Mouse (Mus musculus) CH12.LX (cell line): Measurements from ENCODE around the gene Ablim1. TPM values are rescaled to one million over a fixed set of nuclear protein-coding genes. Genes with fewer than 3 reads are reported as not detected.

ENCODE experiments used
- DNase-seq: peaks from one replicate; pipeline ENCODE4 v3.0.0-alpha.2; 2013; ENCODE audit errors: extremely low read depth
- H3K27ac ChIP-seq: 2 replicates; pipeline ENCODE4 v1.5.1; 2012; ENCODE audit warnings: low read depth, mild to moderate bottlenecking, control low read depth, moderate library complexity; ENCODE audit not compliant: insufficient read depth
- H3K27me3 ChIP-seq: replicated peaks from 2 replicates; pipeline ENCODE3; 2012; ENCODE audit warnings: inconsistent platforms
- H3K36me3 ChIP-seq, 2 experiments: replicated peaks in 1 of 2; 2 replicates each; pipeline versions ENCODE3 to v1.6.1; 2012; ENCODE audit warnings: inconsistent platforms in 1 of 2, low read length in 1 of 2, mild to moderate bottlenecking in 1 of 2, mixed read lengths in 1 of 2, moderate library complexity in 1 of 2; ENCODE audit not compliant: control insufficient read depth in 1 of 2, insufficient read depth in 1 of 2
- H3K4me1 ChIP-seq, 2 experiments: 2 replicates each; pipeline ENCODE4 v1.6.1; 2012; ENCODE audit warnings: inconsistent platforms in 1 of 2, moderate library complexity in 1 of 2; ENCODE audit not compliant: insufficient read depth in 2 of 2, control insufficient read depth in 1 of 2
- H3K4me2 ChIP-seq: 2 replicates; pipeline ENCODE4 v1.6.1; 2012; ENCODE audit warnings: low read depth, mild to moderate bottlenecking, control low read depth; ENCODE audit not compliant: poor library complexity, insufficient read depth, severe bottlenecking
- H3K4me3 ChIP-seq, 3 experiments: fragments of 150-350 bp in 1 of 3; sonication (generic) in 1 of 3; replicated peaks in 1 of 3; 2 replicates each; pipeline versions ENCODE3 to v1.5.1; 2011 to 2012; ENCODE audit warnings: low read depth in 2 of 3, low read length in 2 of 3, mild to moderate bottlenecking in 2 of 3, moderate library complexity in 2 of 3, control low read depth in 1 of 3, improper control_type of control experiment in 1 of 3, inconsistent platforms in 1 of 3, mixed read lengths in 1 of 3; ENCODE audit not compliant: poor library complexity in 1 of 3
- H3K79me2 ChIP-seq: replicated peaks from 2 replicates; pipeline ENCODE4 v1.6.1; 2012; ENCODE audit warnings: mild to moderate bottlenecking, moderate library complexity; ENCODE audit not compliant: control insufficient read depth, poor library complexity, insufficient read depth, severe bottlenecking; ENCODE audit errors: extremely low read depth
- H3K9ac ChIP-seq: 2 replicates; pipeline ENCODE4 v1.6.1; 2012; ENCODE audit warnings: low read depth, mild to moderate bottlenecking, control low read depth, moderate library complexity; ENCODE audit not compliant: insufficient read depth
- H3K9me3 ChIP-seq: replicated peaks from 2 replicates; pipeline ENCODE3; 2012; ENCODE audit warnings: low read length, inconsistent platforms, mixed read lengths
- CHD1 ChIP-seq: IDR thresholded peaks from 2 replicates; pipeline ENCODE4 v1.6.1; 2012; ENCODE audit warnings: low read depth, low read length, improper control_type of control experiment, inconsistent platforms
- CHD2 ChIP-seq: IDR thresholded peaks from 2 replicates; pipeline ENCODE4 v1.6.1; 2011; ENCODE audit warnings: low read length, improper control_type of control experiment
- CTCF ChIP-seq, 2 experiments: IDR thresholded peaks in 1 of 2; conservative IDR thresholded peaks in 1 of 2; 2 replicates each; pipeline ENCODE4 v1.5.1; 2011 to 2012; ENCODE audit warnings: low read depth in 2 of 2, low read length in 2 of 2, improper control_type of control experiment in 1 of 2, inconsistent platforms in 1 of 2, mild to moderate bottlenecking in 1 of 2, moderate library complexity in 1 of 2
- E2F4 ChIP-seq: IDR thresholded peaks from 2 replicates; pipeline ENCODE4 v1.6.1; 2011; ENCODE audit warnings: low read depth, low read length, improper control_type of control experiment; ENCODE audit not compliant: insufficient replicate concordance
- EP300 ChIP-seq: IDR thresholded peaks from 2 replicates; pipeline ENCODE4 v1.6.1; 2011; ENCODE audit warnings: low read length, improper control_type of control experiment
- HCFC1 ChIP-seq: IDR thresholded peaks from 2 replicates; pipeline ENCODE4 v1.6.1; 2012; ENCODE audit warnings: low read depth, mild to moderate bottlenecking, inconsistent platforms, low read length, improper control_type of control experiment
- IRF4 ChIP-seq: IDR thresholded peaks from 2 replicates; pipeline ENCODE4 v1.6.1; 2014; ENCODE audit warnings: low read depth, mild to moderate bottlenecking, inconsistent platforms, low read length, improper control_type of control experiment
- JUN ChIP-seq: IDR thresholded peaks from 2 replicates; pipeline ENCODE4 v1.6.1; 2011; ENCODE audit warnings: low read depth, mild to moderate bottlenecking, low read length, improper control_type of control experiment, moderate library complexity; ENCODE audit not compliant: insufficient read depth
- JUND ChIP-seq: conservative IDR thresholded peaks from 2 replicates; pipeline ENCODE4 v1.6.1; 2011; ENCODE audit warnings: low read depth, low read length, improper control_type of control experiment
- KAT2A ChIP-seq: IDR thresholded peaks from 2 replicates; pipeline ENCODE4 v1.6.1; 2012; ENCODE audit warnings: low read length, improper control_type of control experiment, inconsistent platforms; ENCODE audit not compliant: insufficient replicate concordance
- MAFK ChIP-seq: IDR thresholded peaks from 2 replicates; pipeline ENCODE4 v1.6.1; 2011; ENCODE audit warnings: low read length, improper control_type of control experiment; ENCODE audit not compliant: insufficient replicate concordance
- MAX ChIP-seq: IDR thresholded peaks from 2 replicates; pipeline ENCODE4 v1.6.1; 2011; ENCODE audit warnings: low read length, improper control_type of control experiment
- MEF2A ChIP-seq: IDR thresholded peaks from 2 replicates; pipeline ENCODE4 v1.6.1; 2014; ENCODE audit warnings: low read depth, mild to moderate bottlenecking, inconsistent platforms, low read length, improper control_type of control experiment, borderline replicate concordance
- MXI1 ChIP-seq: IDR thresholded peaks from 2 replicates; pipeline ENCODE4 v1.6.1; 2011; ENCODE audit warnings: mild to moderate bottlenecking, low read depth, low read length, improper control_type of control experiment
- NELFE ChIP-seq: IDR thresholded peaks from 2 replicates; pipeline ENCODE4 v1.6.1; 2011; ENCODE audit warnings: low read depth, low read length, improper control_type of control experiment
- NRF1 ChIP-seq: IDR thresholded peaks from 2 replicates; pipeline ENCODE4 v1.6.1; 2014; ENCODE audit warnings: low read depth, mild to moderate bottlenecking, inconsistent platforms, low read length, improper control_type of control experiment, moderate library complexity
- POLR2A ChIP-seq: IDR thresholded peaks from 2 replicates; pipeline ENCODE4 v1.6.1; 2011; ENCODE audit warnings: low read depth, mild to moderate bottlenecking, improper control_type of control experiment, low read length
- POLR2AphosphoS2 ChIP-seq: IDR thresholded peaks from 2 replicates; pipeline ENCODE4 v1.6.1; 2011; ENCODE audit warnings: low read depth, low read length, improper control_type of control experiment
- RAD21 ChIP-seq: IDR thresholded peaks from 2 replicates; pipeline ENCODE4 v1.6.1; 2011; ENCODE audit warnings: low read depth, mild to moderate bottlenecking, low read length, improper control_type of control experiment, moderate library complexity
- RCOR1 ChIP-seq: conservative IDR thresholded peaks from 2 replicates; pipeline ENCODE4 v1.6.1; 2012; ENCODE audit warnings: low read depth, mild to moderate bottlenecking, inconsistent platforms, low read length, improper control_type of control experiment
- SMC3 ChIP-seq: IDR thresholded peaks from 2 replicates; pipeline ENCODE4 v1.6.1; 2011; ENCODE audit warnings: low read depth, low read length, improper control_type of control experiment
- TCF12 ChIP-seq: IDR thresholded peaks from 2 replicates; pipeline ENCODE4 v1.6.1; 2014; ENCODE audit warnings: low read depth, mild to moderate bottlenecking, inconsistent platforms, low read length, improper control_type of control experiment
- UBTF ChIP-seq: IDR thresholded peaks from 2 replicates; pipeline ENCODE4 v1.6.1; 2012; ENCODE audit warnings: low read depth, mild to moderate bottlenecking, inconsistent platforms, low read length, improper control_type of control experiment, moderate library complexity
- ZKSCAN1 ChIP-seq: IDR thresholded peaks from 2 replicates; pipeline ENCODE4 v1.6.1; 2012; ENCODE audit warnings: low read depth, inconsistent platforms, low read length, improper control_type of control experiment, borderline replicate concordance
- dilution Hi-C: fragments of 300-500 bp; cut with MboI; formaldehyde crosslinking; loops from 2 replicates; pipeline ENCODE4 v1.14.3; 2020; ENCODE audit warnings: low sequenced_read_pairs; ENCODE audit not compliant: extremely low pct_unique_long_range_greater_than_20kb, extremely low pct_ligation_motif_present
- in situ Hi-C: fragments of 300-500 bp; cut with MboI; formaldehyde crosslinking; loops from 3 replicates; pipeline ENCODE4 v1.14.3; 2019; ENCODE audit warnings: low sequenced_read_pairs, low pct_ligation_motif_present, low pct_unique_long_range_greater_than_20kb, mixed read lengths
- polyA plus RNA-seq: library from polyadenylated mRNA; unstranded; fragments of >175 nt; gene quantifications from 2 replicates; pipeline ENCODE4 v1.2.1, GENCODE M21; 2012; ENCODE audit warnings: low read depth; ENCODE audit not compliant: insufficient read length
- total RNA-seq, 2 experiments: library from RNA; depleted of rRNA; stranded (reverse); fragments of 300-350 nt in 1 of 2; fragments of >200 nt in 1 of 2; gene quantifications; 2 replicates each; pipeline ENCODE4 v1.2.3; 2012 to 2014

Ablim1 gene
- total and polyA plus RNA-seq, 3 experiments: 0.85 to 2.4 (median 2.0) TPM

DNA sequence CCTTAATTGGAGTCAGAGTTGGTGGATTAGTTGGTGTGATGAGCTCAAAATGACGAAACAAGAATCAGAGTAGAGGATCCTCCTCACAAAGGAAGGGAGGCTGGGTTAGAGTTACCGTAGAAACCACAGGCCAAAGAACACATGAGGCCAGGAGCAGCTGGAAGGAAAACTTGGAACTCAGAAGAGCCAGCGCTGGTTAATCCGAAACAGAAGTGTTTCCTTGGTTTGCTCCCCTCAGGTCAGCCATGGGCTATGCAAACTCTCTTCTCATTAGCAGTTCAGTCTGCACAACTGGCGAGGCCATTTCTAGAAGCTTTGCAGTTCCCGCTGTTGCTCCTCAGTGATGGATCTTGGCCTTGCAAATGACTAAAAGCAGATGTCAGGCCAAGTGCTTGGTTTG, 208.2 kb downstream of the Ablim1 start:
- Histone ChIP-seq H3K9me3 (no peaks in the 10 kb centered on the region), H3K27ac (no peak overlapping the region), H3K4me2 (no peak overlapping the region), H3K79me2 (no peaks in the 10 kb centered on the region), H3K27me3 (peaks cover 3% of the 10 kb centered on the region), H3K36me3 (no peaks in the 10 kb centered on the region), H3K9ac (no peak overlapping the region), H3K4me3 (no peak overlapping the region), H3K4me1 (peaks cover 17 to 26% of the 10 kb centered on the region in 2 experiments)
- in situ Hi-C loops (no loop called here), dilution Hi-C loops (no loop called here)
- DNase-seq: no peak
- TF ChIP-seq CHD2: no peak
- no peak for TF ChIP-seq MEF2A
- TF ChIP-seq NELFE: no peak
- no peak for TF ChIP-seq MAX
- TF ChIP-seq TCF12: no peak
- TF ChIP-seq CHD1: no peak
- TF ChIP-seq KAT2A: no peak
- no peak for TF ChIP-seq NRF1
- TF ChIP-seq SMC3: no peak
- TF ChIP-seq CTCF (conservative IDR thresholded peaks at IDR 0.05 in 1 of 2, IDR thresholded peaks at IDR 0.05 in 1 of 2; ENCODE audit: low read depth in 2 of 2, low read length in 2 of 2): no peak

DNA sequence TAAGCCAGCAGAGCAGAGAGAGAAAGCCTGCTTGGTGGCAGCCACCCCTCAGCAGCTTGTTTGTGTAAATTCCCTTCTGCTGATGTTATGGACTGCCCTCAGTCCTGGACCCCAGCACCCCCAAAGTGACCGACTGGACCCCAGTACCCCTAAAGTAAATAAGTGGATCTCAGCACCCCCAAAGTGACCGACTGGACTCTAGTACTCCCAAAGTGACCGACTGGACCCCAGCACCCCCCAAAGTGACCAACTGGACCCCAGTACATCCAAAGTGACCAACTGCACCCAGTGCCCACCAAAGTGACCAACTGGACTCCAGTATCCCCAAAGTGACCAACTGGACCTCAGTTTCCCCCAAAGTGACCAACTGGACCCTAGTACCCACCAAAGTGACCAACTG, 208.7 kb downstream of the Ablim1 start:
- no peak overlapping the region for H3K4me2 ChIP-seq
- no peak for DNase-seq
- no peaks in the 10 kb centered on the region for H3K9me3 ChIP-seq
- in situ Hi-C loops: no loop called here
- H3K4me1 ChIP-seq: peaks cover 17 to 21% of the 10 kb centered on the region in 2 experiments
- no peak overlapping the region for H3K4me3 ChIP-seq
- no peak overlapping the region for H3K9ac ChIP-seq
- H3K79me2 ChIP-seq: no peaks in the 10 kb centered on the region
- TF ChIP-seq RCOR1 (no peak), ZKSCAN1 (no peak), POLR2A (no peak), JUN (no peak), KAT2A (no peak), EP300 (no peak), SMC3 (no peak), RAD21 (no peak), POLR2AphosphoS2 (no peak), IRF4 (no peak), JUND (no peak), MAFK (no peak), NELFE (no peak), UBTF (no peak), E2F4 (no peak), MXI1 (no peak), HCFC1 (no peak)
- H3K36me3 ChIP-seq: no peaks in the 10 kb centered on the region
- H3K27me3 ChIP-seq: peaks cover 3% of the 10 kb centered on the region
- dilution Hi-C loops: no loop called here
- H3K27ac ChIP-seq: no peak overlapping the region
